Mouse (Mus musculus) lung, embryonic 14.5 days (tissue): ENCODE data around the gene Cyb5r2. TPM values are rescaled to one million over a fixed set of nuclear protein-coding genes. Genes with fewer than 3 reads are reported as not detected.

Experiments used
- ATAC-seq: fragments of 200-750 bp; cut with Nextera tagmentation; 2 replicates; pipeline ENCODE4 v1.8.0; 2017; ENCODE audit warnings: mild to moderate bottlenecking, moderate TSS enrichment, moderate library complexity; ENCODE audit not compliant: insufficient read depth
- DNase-seq: peaks from one replicate; pipeline ENCODE4 v3.0.0-alpha.2; 2015
- H3K27ac ChIP-seq: fragments of 300-500 bp; sonication (generic); 2 replicates; pipeline ENCODE4 v1.5.1; 2014; ENCODE audit warnings: low read depth, mild to moderate bottlenecking, moderate library complexity
- H3K27me3 ChIP-seq: fragments of 300-500 bp; sonication (generic); 2 replicates; pipeline ENCODE4 v1.6.1; 2014; ENCODE audit warnings: low read length, control low read depth; ENCODE audit not compliant: insufficient read depth
- H3K36me3 ChIP-seq: fragments of 300-500 bp; sonication (generic); 2 replicates; pipeline ENCODE4 v1.6.1; 2014; ENCODE audit warnings: control low read depth; ENCODE audit not compliant: insufficient read depth
- H3K4me1 ChIP-seq: fragments of 300-500 bp; sonication (generic); 2 replicates; pipeline ENCODE4 v1.6.1; 2014; ENCODE audit warnings: antibody characterized with exemption, control low read depth; ENCODE audit not compliant: insufficient read depth
- H3K4me2 ChIP-seq: fragments of 300-500 bp; sonication (generic); 2 replicates; pipeline ENCODE4 v1.6.1; 2014; ENCODE audit warnings: mild to moderate bottlenecking
- H3K4me3 ChIP-seq: fragments of 300-500 bp; sonication (generic); 2 replicates; pipeline ENCODE4 v1.5.1; 2014; ENCODE audit warnings: low read depth, low read length
- H3K9ac ChIP-seq: fragments of 300-500 bp; sonication (generic); 2 replicates; pipeline ENCODE4 v1.6.1; 2014
- H3K9me3 ChIP-seq: fragments of 300-500 bp; sonication (generic); 2 replicates; pipeline ENCODE4 v1.6.1; 2016; ENCODE audit warnings: low read depth, low read length, control low read depth
- CTCF ChIP-seq: IDR thresholded peaks from 2 replicates; pipeline ENCODE4 v1.5.1; 2016; ENCODE audit warnings: antibody characterized with exemption, low read depth
- WGBS: fragments of 180-500 bp; shearing (Covaris S2); extraction: QIAGEN DNeasy Blood & Tissue Kit; methylation state at CpG from one replicate; pipeline ENCODE4 v1.1.7; 2014; 5-methylcytosine and 5-hydroxymethylcytosine counted together
- polyA plus RNA-seq: library from polyadenylated mRNA; unstranded; fragments of >200 nt; fragmentation: Nextera tagmentation; extraction: Ambion mirVana; gene quantifications from 2 replicates; pipeline ENCODE4 v1.2.1, GENCODE M21; 2014

Gene Cyb5r2
- polyA plus RNA-seq, 1 experiment from 2014 or later, result 0.14 TPM

DNA sequence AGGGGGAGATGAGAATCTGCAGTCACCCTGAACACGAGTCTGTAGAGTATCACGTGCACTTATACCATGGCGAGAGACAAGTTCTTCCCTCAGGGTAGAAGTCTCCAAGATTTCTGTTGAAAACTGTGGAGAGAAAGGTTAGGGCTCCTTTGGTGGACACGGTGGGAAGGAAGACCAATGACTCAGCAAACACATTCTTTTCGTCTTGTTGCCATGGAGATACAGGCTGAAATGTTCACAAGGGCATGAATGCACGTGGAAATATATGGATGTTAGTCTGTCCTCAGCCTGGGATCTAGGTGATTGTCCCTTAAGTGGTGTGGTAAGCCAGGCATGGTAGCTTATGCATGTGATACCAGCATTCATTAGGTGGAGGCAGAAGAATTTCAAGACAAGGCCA lies 13.0 kb upstream of the Cyb5r2 start:
- Histone ChIP-seq H3K27ac (no peak overlapping the region), H3K9ac (no peak overlapping the region), H3K4me2 (no peak overlapping the region), H3K9me3 (no peaks in the 10 kb centered on the region), H3K27me3 (no peaks in the 10 kb centered on the region), H3K36me3 (no peaks in the 10 kb centered on the region), H3K4me3 (no peak overlapping the region), H3K4me1 (no peaks in the 10 kb centered on the region)
- WGBS, result 58% methylated on average over 6 of the region's 6 CpGs
- no peak for TF ChIP-seq CTCF
- ATAC-seq, result no peak
- no peak for DNase-seq

DNA sequence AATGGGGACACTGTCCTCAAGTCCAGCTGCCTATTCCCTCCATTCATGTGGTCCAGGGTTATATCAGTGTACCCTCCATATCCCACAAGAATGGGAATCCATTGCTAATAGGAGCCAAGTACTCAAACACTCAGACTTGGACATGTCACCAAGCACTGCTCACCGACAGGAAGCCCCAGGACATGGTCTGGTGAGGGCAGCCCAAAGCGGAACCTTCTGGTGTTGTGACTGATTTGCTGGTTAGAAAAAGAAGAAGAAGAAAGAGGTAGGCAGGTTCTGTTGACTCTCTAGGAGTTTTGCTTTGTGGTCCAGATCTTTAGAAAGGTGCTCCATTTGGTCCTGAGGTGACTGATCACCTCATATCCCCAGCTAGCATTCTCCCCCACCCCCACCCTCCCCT lies 1.1 kb downstream of the Cyb5r2 start:
- H3K36me3 ChIP-seq, result no peaks in the 10 kb centered on the region
- H3K4me3 ChIP-seq, result no peak overlapping the region
- TF ChIP-seq CTCF, result no peak
- no peak for ATAC-seq
- no peaks in the 10 kb centered on the region for H3K9me3 ChIP-seq
- no peaks in the 10 kb centered on the region for H3K4me1 ChIP-seq
- no peak overlapping the region for H3K27ac ChIP-seq
- no peak for DNase-seq
- no peaks in the 10 kb centered on the region for H3K27me3 ChIP-seq
- H3K9ac ChIP-seq, result no peak overlapping the region
- H3K4me2 ChIP-seq, result no peak overlapping the region
- 98% methylated on average over 2 of the region's 2 CpGs for WGBS

DNA sequence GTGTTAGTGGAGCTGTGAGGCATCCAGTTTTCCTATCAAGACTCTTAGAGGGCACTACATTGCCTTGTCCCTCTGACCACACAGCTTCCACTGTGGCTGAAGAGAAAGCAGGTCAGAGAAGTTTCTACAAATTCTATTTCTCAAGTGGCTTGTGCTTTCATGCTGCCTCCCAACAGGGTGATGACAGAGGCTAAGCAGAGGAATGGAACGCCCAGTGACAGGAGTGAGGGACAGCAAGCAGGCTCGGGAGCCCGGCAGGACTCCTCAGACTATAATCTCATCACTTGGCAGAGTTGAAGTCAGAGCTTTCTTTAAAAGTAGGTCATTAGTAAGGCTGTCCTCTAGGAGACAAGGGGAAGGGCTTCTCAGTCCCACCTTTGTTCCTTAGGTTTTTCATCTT lies 1.9 kb downstream of the Cyb5r2 start:
- H3K4me3 ChIP-seq, result no peak overlapping the region
- 48% methylated on average over 3 of the region's 3 CpGs for WGBS
- TF ChIP-seq CTCF, result no peak
- H3K4me2 ChIP-seq, result no peak overlapping the region
- no peaks in the 10 kb centered on the region for H3K27me3 ChIP-seq
- ATAC-seq, result no peak
- H3K4me1 ChIP-seq, result no peaks in the 10 kb centered on the region
- H3K9me3 ChIP-seq, result no peaks in the 10 kb centered on the region
- no peak overlapping the region for H3K27ac ChIP-seq
- no peaks in the 10 kb centered on the region for H3K36me3 ChIP-seq
- no peak overlapping the region for H3K9ac ChIP-seq
- DNase-seq, result no peak

DNA sequence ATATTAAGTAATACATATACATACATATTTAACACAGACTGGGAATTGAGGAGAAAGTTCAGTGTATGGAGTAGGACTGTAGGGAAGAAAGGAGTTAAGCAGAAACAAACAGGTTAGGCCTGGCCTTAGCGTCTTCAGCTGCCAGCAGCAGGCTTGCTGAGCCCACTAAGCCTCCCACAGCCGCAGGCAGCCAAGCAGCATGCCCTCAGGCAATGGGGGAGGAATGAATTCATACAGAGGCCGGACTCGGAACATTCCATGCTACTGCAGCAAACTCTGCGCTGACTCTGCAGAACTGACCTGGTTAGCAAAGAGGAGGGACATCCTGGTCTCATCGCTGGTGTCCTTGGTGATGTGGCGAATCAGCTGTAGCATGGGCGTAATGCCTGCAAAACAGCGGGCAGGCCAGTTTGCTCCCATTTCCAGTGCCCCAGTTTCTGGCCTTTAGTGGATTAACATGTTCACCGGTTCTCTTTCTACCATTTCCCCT lies 5.8 kb downstream of the Cyb5r2 start:
- Histone ChIP-seq H3K4me2 (no peak overlapping the region), H3K27me3 (no peaks in the 10 kb centered on the region), H3K9me3 (no peaks in the 10 kb centered on the region), H3K4me1 (no peaks in the 10 kb centered on the region), H3K4me3 (no peak overlapping the region), H3K9ac (no peak overlapping the region), H3K27ac (no peak overlapping the region), H3K36me3 (no peaks in the 10 kb centered on the region)
- ATAC-seq (no peak), DNase-seq (no peak)
- WGBS, result 74% methylated on average over 10 of the region's 10 CpGs
- no peak for TF ChIP-seq CTCF

DNA sequence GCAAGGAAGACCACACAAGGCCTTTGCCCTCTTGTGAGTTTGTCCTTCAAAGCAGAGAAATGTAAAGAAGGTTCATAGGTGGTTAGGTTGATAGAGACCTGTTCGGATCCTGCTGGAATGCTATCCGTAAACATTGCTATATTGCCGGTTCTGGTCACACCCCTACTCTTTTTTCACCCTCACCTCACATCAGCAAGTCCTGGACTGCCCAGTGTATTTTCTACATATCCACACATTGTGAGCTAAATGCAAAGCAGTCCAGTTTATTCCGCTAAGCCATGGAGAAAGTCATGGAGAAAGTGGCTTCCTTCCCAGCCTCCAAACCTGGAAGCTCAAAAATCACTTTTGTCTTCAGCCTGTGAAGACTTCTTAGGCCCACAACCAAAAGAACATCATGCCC lies 8.1 kb downstream of the Cyb5r2 start:
- no peaks in the 10 kb centered on the region for H3K27me3 ChIP-seq
- H3K9ac ChIP-seq, result no peak overlapping the region
- H3K36me3 ChIP-seq, result no peaks in the 10 kb centered on the region
- 71% methylated on average over 4 of the region's 4 CpGs for WGBS
- ATAC-seq (no peak), DNase-seq (no peak)
- H3K27ac ChIP-seq, result no peak overlapping the region
- no peak overlapping the region for H3K4me2 ChIP-seq
- no peaks in the 10 kb centered on the region for H3K4me1 ChIP-seq
- H3K4me3 ChIP-seq, result no peak overlapping the region
- H3K9me3 ChIP-seq, result no peaks in the 10 kb centered on the region
- TF ChIP-seq CTCF, result no peak

DNA sequence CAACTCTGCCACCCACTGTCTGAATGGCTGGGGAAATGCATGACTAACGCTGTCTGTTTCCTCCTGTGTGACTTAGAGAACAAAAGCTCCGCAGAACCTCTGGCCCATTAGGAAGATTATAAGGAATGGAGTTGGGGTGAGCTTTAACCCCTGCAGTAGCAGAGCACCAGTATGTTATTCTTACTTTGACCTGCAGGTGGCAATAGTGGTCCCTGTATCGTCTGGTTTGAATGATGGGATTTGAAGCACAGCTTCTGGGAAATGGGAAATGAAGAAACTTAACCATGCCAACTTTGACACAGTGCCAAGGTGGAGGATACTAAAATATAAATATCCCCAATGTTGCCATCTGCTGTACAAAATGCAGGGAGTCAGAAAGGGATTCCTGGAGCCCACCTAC lies 8.6 kb downstream of the Cyb5r2 start:
- no peaks in the 10 kb centered on the region for H3K9me3 ChIP-seq
- no peak overlapping the region for H3K4me3 ChIP-seq
- H3K9ac ChIP-seq, result no peak overlapping the region
- no peak overlapping the region for H3K4me2 ChIP-seq
- 14% methylated on average over 3 of the region's 3 CpGs for WGBS
- peak; percentile 73 for TF ChIP-seq CTCF
- 0 out of 2 replicates have a peak, but pooled peaks have one; percentile 29 for ATAC-seq
- H3K4me1 ChIP-seq, result no peaks in the 10 kb centered on the region
- DNase-seq, result peak; percentile 84
- H3K27ac ChIP-seq, result no peak overlapping the region
- no peaks in the 10 kb centered on the region for H3K36me3 ChIP-seq
- no peaks in the 10 kb centered on the region for H3K27me3 ChIP-seq

DNA sequence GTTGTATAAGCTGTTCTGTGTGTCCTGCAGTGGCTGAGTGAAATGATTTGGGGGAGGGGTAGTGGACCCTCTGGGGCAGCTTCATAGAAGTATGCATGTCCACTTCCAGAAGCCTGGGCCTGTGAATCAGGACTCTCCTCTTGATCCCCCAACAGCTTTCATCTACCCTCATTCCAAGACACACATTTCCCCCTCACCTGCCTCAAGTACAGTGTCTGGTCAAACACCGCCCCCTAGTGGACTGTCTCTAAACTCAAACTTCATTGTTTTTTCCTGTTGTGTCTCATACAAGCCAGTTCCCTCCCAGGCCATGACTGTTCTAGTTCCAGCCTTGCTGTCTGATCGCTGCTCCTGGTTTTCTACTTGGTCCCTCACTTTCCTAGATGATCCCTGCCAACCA lies 9.9 kb downstream of the Cyb5r2 start:
- Histone ChIP-seq H3K4me1 (no peaks in the 10 kb centered on the region), H3K27ac (no peak overlapping the region), H3K9ac (no peak overlapping the region), H3K4me2 (no peak overlapping the region), H3K4me3 (no peak overlapping the region), H3K36me3 (0 out of 2 replicates have a peak, but pooled peaks cover 7% of the 10 kb centered on the region), H3K27me3 (no peaks in the 10 kb centered on the region), H3K9me3 (no peaks in the 10 kb centered on the region)
- DNase-seq, result peak; percentile 76
- 18% methylated on average over 2 of the region's 2 CpGs for WGBS
- peak; percentile 32; the same call in 1 of the 2 replicates for ATAC-seq
- TF ChIP-seq CTCF, result peak; percentile 87

DNA sequence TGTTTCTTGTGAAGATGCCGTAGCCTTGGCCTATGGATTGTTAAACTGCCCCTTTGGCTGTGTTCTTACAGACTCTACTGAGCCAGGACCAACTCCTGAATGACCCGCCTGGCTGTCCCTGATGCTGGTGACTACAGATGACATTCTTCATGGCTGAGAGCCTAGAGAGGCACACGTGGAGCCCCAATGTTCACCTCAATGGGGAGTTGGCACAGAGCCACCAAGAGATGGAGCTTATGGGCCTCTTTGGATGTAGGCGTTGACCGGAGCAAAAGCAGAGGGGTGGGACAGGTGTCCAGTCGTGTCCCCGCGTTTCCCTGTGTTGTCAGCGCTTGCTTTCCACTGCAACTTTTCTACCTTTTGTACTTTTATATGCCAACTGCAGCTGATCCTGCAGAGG lies 10.4 kb downstream of the Cyb5r2 start:
- Histone ChIP-seq H3K27me3 (no peaks in the 10 kb centered on the region), H3K4me1 (no peaks in the 10 kb centered on the region), H3K9ac (no peak overlapping the region), H3K4me2 (no peak overlapping the region), H3K36me3 (0 out of 2 replicates have a peak, but pooled peaks cover 7% of the 10 kb centered on the region), H3K4me3 (no peak overlapping the region), H3K27ac (no peak overlapping the region), H3K9me3 (no peaks in the 10 kb centered on the region)
- DNase-seq, result no peak
- no peak for TF ChIP-seq CTCF
- WGBS, result 81% methylated on average over 9 of the region's 9 CpGs
- ATAC-seq, result no peak
